Mouse (Mus musculus) small intestine, adult 2 months (tissue): ENCODE measurements around the gene AI464131.

Experiments used
- CTCF ChIP-seq: fragments of 200-500 bp; IDR thresholded peaks from 2 replicates; pipeline ENCODE4 v1.5.1; 2012; ENCODE audit warnings: low read depth, mild to moderate bottlenecking, control low read depth, inconsistent platforms, low read length, moderate library complexity, mixed read lengths; ENCODE audit not compliant: insufficient replicate concordance, insufficient read length; ENCODE audit errors: extremely low read depth
- POLR2A ChIP-seq: fragments of 200-500 bp; IDR thresholded peaks from 2 replicates; pipeline ENCODE4 v1.6.1; 2012; ENCODE audit warnings: low read depth, mild to moderate bottlenecking, control low read depth, inconsistent platforms, low read length, moderate library complexity

GRCm38 (mm10) chr4:41518349-41518748 is 15.5 kb upstream of the AI464131 start:
- no peak for TF ChIP-seq CTCF
- no peak for TF ChIP-seq POLR2A
